Mouse (Mus musculus): ENCODE data around the gene Zyx.

The Zyx gene

GRCm38 (mm10) chr6:42395960-42396809 lies 46.8 kb downstream of the Zyx start:
- no peak for DNase-seq (ENCODE audit: low read depth, low spot score)

- no peak for DNase-seq (ENCODE audit: low read depth, low spot score)
Observed at GRCm38 (mm10) chr6:42397041-42397657, 47.7 kb downstream of the Zyx start.

- no peak for DNase-seq (ENCODE audit: low read depth, low spot score)
Observed at GRCm38 (mm10) chr6:42398285-42398684, 48.9 kb downstream of the Zyx start.

GRCm38 (mm10) chr6:42398998-42399397 lies 49.6 kb downstream of the Zyx start:
- DNase-seq (ENCODE audit: low read depth, low spot score): no peak

GRCm38 (mm10) chr6:42399938-42400337 lies 50.5 kb downstream of the Zyx start, which contains the start of gene Tas2r143:
TSS of gene Tas2r143 (plus strand) at chr6:42400238.
- no peak for DNase-seq (ENCODE audit: low read depth, low spot score)

GRCm38 (mm10) chr6:42405134-42405533 lies 55.7 kb downstream of the Zyx start, which contains the start of gene Tas2r135:
TSS of gene Tas2r135 (plus strand) at chr6:42405434.
- no peak for DNase-seq (ENCODE audit: low read depth, low spot score)
